Mouse (Mus musculus) gonadal fat pad, adult 2 months (tissue): Measurements from ENCODE around the gene Krt222. TPM values are rescaled to one million over a fixed set of nuclear protein-coding genes. Genes with fewer than 3 reads are reported as not detected.
"Not testable (repeated sequence)": the region's sequence is repeated elsewhere in the genome, so short reads cannot be mapped to it uniquely, and the experiment has no call there.

ENCODE experiments used
- DNase-seq: peaks from one replicate; pipeline ENCODE4 v3.0.0-alpha.2; 2012; ENCODE audit warnings: low read depth
- polyA plus RNA-seq: library from polyadenylated mRNA; depleted of rRNA; stranded (reverse); fragments of >200 nt; gene quantifications from 2 replicates; pipeline ENCODE4 v1.2.3, GENCODE M21; 2012; rRNA removed

Krt222 gene
- polyA plus RNA-seq: 0.25 and 0.68 TPM in 2 replicates

DNA sequence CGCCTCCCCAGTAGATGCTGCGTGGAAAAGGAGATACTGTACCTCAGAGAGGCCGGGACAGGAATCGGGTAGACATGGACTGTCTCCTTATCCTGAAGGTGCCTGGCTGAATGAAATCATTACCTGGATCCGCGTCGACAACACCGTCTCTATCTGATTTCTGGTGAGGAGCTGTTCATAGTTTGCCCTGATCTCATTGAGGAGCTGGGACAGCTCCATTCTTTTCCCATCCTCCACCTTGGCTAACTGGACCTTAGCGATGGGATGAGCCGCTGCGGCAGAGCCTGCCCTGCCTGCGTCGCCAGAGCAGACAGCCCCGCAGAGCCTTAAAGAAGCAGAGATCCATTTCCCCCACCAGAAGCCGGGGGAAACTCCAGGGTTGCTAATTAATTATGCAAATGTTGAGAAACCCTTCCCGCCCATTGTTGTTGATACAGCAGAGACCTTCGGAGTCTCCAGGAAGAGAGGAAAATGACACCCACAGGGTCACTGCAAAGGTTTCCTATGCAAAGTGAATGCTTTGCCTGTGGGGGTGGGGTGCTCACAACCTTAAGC, at the start of gene Krt222:
TSS of gene Krt222 (minus strand) at position 266 of the 555 bp plus-strand sequence.
- no peak for DNase-seq

DNA sequence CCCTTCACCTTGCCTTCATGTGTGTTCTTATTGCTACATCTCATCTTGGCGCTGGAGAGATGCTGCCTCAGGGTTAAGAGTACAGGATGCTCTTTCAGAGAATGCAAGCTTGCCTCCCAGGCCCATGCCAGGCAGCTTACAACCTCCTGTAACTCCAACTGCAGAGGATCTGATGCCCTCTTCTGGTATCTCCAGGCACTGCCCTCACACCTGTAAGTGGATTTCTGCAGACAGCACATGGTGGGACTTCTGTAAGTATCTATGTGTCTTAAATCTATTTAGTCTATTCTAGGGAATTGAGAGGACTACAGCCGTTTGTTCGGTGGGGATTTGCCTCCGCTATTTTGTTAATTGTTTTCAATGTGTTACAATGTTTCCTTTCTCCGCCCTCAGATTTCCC, 49.0 kb upstream of the Krt222 start:
- no peak for DNase-seq

DNA sequence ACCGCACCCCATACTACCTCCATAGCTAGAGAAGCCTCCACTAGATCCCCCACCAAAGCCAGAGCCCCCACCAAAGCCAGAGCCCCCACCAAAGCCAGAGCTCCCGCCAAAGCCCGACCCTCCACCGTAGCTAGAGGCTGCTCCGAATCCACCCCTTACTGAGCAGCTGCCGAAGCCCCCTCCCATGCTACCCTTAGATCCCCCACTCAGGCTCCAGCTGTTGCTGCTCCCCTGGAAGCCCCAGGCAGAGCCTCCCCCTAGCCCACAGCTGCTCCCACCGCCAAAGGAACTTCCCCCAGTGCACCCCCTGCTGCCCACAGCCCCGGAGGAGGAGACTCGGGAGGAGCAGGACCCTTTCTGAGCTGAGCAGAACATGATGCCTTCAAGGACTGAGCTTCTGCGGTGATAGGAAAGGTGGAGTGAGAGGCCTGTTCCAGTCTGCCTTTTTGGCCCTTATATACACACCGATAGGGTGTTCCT, 41.0 kb upstream of the Krt222 start, which contains the start of gene Krt24:
TSS of gene Krt24 (minus strand) at position 430 of the 480 bp plus-strand sequence.
- DNase-seq: no peak

DNA sequence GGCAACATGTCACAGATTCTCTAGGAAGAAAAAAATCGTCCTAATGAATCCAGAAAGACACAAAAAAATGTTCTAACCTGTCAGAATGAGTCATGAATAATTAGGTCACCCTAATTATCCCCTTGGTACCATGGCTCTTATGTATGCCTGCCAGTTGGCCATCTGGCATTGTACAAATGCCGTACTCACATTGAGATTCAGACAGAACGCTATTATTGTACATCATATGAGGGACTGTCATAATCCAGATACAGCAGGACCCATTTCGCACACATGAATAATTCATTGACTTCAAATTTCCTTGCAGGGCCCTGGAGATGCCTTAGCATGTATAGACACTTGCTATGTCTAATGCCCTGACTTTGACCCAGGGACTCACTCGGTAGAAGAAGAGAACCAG, 40.1 kb upstream of the Krt222 start:
- DNase-seq: no peak

DNA sequence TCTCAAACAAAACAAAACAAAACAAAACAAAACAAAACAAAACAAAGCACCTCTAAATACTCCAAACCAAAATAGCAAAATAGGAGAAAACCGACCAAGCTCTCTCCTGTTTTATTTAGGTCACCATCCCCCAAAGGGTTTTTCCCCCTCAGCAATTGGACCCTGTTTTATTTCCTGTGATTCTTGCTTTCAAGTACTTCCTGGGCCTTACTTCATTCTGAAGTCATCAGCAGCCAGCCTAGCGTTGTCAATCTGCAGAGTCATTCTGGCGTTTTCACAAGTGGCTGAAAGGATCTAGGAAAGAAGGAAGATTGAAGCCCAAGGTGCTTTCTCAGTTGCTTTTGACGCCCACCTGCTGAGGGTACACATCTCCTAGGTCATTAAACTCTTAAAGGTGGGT, 39.4 kb upstream of the Krt222 start:
- DNase-seq: no peak

DNA sequence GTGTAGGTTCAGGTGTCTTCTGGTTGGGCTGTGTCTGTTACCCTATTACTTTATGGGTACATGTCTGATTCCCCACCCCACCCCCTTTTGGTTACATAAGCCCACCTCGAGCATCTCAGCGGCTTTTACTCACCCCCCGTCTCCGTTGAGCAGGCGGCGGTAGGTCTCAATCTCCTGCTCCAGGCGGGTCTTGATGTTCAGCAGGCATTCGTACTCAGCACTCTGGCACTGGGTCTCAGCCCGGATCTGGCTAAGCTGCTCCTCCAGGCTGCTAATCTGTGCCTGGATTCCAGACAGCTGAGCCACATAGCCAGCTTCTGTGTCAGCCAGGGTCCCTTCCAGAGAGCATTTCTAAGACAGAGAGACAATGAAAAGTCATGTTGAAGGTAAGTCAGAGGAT, 37.2 kb upstream of the Krt222 start:
- no peak for DNase-seq

DNA sequence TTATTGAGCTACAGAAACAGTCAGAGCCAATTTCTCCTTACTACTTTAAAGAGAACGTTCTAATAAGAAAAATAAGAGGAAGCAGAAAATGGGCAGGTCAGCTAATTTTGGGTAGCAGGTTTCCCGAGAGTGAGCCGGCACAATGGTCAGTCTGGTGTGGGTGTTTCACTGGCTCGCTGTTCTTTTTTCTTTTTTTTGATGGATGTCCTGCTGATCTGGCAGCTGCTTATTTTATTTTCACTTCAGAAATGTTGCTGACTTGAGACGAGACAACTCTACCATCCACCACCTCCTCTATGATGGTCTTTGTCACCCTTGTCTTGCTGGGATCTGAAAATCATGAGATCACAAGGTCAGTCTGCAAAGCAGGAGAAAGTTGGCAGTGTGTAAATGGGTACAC, 36.1 kb upstream of the Krt222 start:
- DNase-seq: no peak

DNA sequence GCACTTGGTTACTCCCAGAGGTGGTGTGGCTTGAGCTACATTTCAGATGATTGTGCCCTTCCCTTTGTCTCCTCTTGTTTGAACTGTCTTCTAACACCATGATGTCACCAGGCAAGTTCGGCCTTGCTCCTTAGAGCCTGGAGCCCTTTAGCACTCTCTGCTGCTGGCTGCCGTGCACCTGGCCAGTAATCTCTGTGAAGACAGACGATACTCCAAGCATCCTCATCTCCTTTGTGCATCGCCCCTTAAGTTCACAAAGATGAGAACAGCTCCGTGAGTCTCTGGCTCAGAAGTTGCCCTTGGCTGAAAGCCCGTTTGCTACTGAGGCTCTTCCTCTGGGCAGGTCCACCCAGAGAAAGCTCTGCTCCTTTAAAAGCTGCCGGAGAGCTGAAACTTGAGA, 32.9 kb upstream of the Krt222 start:
- no peak for DNase-seq

DNA sequence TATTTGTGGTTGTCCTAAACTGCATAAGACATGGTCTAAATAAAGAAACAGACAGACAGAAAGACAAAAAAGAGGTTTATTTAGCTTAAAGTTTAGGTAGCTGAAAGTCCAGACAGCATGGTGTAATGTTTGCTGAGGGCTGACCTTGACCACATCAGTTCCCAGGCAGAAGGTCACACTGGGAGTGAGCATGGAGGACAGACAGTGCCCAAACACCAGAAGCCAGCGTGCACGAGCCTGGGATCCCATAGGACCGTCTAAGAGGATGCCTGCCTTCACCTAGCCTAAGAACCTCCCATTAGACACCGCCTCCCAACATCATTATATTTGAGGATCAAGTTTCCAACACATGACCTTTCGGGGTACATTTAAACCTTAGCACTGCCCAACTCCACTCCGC, 31.7 kb upstream of the Krt222 start:
- no peak for DNase-seq

DNA sequence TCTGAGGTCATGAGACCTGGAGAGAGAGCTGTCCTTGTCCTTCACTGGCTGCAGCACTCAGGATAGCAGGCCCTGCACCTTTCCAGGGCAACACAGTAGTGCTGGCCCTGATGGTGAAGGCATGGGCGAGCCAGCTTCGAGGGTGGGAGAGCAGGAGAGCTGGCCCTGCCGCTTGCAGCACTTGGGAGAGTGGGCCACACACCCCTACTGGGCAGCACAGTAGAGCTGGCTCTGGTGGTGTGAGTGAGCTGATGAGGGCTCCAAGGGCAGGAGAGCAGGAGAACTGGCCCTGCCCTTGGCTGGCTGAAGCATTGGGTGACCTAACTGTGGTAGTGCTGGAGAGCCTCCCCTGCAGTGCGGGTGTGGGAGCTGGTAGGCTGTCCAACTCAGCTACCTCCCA, 28.8 kb upstream of the Krt222 start:
- no peak for DNase-seq

DNA sequence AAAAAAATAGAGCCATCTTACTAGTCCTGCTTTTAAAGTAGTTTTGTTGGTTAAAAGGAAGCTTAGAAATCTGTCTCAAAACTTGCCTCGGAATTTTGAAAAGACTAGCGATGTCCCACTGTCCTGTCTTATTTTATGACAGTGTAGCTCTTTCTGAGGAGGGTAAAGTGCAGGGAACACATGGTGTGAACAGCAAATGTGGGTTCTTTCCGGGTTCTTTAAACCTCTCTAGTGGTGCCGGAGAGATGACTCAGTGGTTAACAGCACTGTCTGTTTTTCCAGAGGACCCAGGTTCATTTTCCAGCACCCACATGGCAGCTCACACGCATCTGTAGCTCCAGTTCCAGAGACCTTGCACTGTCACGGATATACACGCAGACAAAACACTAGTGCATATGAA, 25.3 kb upstream of the Krt222 start:
- no peak for DNase-seq

DNA sequence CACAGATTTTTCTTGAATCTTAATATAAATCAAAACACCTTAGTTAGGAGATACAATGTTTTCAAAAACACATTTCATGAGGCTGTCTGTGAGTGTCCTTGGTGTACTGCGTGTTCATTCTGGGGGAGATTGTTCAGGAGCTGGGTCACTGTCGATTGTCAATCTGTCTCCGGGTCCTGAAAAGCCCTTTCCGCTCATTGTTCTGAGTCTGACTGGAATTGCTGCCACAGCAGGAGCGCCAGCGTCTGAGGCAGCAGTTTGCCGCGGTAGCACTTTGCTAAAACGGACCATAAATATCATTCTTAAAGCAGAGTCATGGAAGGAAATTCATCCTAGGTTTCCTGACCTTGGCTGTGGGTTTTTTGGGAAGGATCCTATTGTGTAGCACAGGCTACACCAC, 21.9 kb upstream of the Krt222 start:
- DNase-seq: no peak

DNA sequence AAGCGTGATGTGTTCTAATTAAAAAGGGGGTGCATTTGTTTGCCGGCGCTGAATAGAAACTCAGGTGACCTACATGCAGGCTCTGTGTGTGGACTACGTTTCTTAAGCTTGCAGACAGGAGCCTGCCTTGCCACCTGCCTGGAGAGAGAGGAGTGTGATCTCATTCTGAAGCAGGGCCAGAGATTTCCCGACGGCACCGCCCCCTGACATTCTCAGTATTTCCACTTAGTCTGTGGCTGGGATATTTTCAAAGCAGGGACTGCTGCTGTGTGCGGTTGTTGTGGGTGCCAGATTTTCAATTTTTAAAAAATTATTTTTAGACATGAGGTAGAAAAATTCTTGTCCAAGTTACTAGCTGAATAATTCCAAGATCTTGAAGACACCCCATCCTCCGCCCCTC, 21.3 kb upstream of the Krt222 start:
- DNase-seq: no peak

DNA sequence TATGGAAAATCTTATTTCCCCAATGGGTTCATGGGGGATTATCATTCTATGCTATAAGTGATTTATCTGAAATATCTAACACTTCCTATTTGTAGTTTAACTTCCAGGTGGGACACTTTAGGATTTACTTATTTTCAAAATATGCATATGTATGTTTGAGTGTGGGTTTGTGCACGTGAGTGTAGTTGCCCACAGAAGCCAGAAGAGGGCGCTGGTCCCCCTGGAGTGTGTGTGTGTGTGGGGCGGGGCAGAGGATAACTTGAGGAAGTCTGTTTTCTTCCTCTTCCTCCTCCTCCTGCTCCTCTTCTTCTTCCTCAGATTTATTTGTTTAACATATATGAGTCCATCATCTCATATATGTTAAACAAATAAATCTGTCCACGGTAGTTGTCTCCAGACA, 12.3 kb upstream of the Krt222 start:
- DNase-seq: no peak

DNA sequence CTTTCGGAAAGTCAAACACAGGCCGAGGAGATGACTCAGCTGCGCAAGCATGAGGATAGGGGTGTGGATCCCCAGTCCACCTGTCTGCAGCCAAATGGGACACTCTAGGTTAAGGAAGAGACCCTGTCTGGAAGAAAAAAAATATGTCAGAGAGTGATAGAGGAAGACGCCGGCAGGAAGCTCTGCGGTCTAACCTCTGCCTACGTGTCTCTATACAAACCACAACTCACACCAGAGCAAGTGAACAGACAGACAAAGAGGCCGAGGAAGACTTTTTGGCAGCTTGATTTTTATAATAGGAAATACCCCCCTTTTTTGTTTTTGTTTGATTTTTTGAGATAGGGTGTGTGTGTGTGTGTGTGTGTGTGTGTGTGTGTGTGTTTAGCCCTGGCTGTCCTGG, 11.4 kb upstream of the Krt222 start:
- no peak for DNase-seq

DNA sequence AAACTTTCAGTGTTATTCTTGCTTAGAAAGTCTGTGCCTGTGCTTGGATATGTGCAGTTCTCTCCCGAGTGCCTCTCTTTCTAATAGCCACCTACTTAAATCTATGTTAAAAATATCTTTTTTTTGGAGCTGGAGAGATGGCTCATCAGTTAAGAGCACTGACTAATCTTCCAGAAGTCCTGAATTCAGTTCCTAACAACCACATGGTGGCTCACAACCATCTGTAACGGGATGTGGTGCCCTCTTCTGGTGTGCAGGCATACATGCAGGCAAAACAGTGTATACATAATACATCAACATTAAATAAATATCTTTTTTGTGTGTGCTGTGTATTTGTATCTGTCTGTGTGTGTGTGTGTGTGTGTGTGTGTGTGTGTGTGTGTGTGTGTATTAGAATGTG, 10.0 kb upstream of the Krt222 start:
- DNase-seq: no peak

DNA sequence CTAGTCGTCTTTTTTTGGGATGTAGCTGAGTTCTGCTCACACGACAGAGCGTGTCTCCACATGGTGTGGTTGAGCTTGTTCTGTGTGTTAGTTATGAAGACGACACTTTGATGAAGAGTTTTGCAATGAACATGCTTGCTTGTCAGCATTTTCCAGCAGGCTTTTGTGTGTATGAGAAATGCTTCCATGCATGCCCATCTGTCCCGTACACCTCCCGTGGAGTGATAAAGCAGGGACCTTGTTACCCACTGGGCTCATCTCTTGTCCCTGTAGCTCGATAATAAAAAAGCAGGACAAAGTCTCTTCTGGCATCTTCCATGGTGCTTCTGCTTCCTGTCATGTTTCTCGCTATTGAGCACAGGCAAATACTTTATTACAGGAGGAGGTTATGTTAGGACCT, 8.8 kb upstream of the Krt222 start:
- DNase-seq: no peak

DNA sequence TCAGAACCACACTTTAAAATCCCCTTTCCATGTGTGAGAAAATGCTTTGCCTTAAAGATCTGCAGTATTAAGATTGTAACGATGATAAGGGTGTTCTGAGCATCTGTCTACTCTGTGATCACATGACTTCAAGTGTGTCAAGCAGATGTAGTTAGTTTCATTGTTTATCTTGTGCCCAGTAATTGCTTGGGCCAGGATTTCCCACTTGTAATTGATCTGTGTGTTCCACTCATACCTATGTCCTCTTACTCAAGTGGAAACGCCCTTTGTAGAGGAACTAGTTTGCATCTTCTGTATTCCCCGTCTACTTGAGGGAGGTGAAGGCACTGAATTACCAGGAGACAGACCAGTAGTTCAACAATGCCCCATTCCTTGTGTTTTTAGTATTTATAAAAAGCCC, 6.8 kb upstream of the Krt222 start:
- no peak for DNase-seq

DNA sequence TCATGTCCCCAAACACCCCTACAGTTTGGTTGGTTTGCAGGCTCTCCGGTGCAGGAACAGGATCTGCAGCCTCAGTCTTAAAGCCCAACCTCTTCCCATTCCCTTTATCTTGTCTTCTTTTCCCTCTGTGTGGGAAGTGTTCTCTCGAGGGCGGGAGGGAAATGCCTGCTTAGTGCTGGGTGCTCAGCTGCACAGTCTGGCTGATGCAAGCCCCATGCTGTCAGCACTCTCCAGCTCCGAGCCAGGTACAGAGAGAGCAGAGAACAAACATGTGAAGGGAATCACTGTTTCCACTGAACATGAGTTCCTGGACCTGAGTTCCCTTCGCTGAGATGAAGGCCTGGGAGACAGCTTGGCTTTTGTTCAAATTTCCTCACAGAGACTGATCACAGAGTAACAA, 6.4 kb upstream of the Krt222 start:
- no peak for DNase-seq

DNA sequence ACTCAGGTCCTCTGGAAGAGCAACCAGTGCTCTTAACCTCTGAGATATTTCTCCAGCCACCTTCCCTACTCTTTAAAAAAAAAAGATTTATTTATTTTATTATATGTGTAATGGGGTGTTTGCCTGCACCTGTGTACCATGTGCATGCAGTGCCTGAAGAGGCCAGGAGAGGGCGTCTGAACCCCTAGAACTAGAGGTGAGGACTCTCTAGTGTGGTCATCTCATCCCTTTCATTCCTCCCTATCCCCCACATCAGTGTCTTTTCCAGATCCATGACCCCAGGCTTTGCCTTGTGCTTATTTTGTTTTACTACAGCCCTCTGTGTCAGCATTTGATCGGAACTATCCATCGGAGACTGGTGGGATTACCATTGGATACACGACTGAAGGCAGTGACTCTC, 5.2 kb upstream of the Krt222 start:
- DNase-seq: no peak

DNA sequence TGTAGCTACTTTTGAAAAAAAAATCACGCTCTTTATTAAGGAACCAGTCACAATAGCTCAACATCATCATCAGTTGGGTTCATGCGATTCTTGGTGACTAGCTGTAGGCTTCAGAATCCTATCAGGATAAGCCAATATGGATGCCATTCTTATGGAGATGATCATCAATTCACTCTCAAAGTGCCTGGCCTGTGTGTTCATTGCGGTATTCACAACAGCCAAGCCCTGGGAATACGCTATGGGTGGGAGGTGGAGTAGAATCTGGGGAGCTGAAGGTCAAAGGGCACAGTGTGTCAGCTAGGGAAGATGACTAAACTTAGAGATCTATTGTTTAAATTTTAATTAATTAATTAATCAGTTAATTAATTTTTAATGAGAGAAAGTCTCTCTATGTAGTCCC, 4.0 kb upstream of the Krt222 start:
- DNase-seq: no peak

DNA sequence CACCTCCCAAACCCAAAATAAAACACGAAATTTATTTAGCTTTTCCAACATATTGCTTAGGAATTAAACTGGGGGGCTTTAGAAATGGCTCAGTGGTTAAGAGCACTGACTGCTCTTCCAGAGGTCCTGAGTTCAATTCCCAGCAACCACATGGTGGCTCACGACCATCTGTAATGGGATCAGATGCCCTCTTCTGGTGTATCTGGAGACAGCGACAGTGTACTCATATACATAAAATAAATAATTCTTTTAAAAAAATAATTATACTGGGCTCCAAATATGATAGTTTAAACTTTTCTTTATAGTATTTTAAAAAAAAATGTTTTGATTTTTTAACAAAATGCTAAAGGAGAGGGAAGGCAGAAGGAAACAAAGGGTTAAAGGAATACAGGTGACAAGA, 634 bp upstream of the Krt222 start:
- not testable (repeated sequence) for DNase-seq

DNA sequence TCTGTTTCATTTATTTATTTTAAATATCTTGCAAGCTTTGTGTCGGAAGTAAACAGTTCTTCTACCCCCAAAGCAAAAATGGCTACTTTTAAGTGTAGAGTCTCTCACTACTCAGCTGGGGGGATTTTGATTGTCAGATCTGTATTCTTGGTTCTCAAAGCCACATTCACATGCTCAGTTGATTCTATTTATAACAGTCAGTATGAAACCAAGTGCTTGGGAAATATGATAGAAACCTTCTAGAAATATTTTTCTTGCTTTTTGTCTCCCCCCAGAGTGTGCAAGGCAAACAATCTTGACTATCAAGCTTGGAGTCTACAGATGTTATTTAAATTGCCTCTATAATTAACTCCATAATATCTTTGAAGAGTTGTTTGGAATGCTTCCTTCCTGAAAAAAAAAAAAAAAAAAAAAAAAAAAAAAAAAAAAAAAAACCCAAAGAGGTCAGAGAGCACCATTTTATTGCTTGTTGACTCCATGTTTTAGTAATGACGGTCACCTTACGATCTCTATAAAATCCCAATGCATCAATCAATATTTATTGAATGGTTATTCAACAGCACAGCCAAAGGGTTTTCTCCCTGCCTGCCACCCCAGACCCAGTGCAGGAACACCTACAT, 575 bp downstream of the Krt222 start:
- DNase-seq: no peak

DNA sequence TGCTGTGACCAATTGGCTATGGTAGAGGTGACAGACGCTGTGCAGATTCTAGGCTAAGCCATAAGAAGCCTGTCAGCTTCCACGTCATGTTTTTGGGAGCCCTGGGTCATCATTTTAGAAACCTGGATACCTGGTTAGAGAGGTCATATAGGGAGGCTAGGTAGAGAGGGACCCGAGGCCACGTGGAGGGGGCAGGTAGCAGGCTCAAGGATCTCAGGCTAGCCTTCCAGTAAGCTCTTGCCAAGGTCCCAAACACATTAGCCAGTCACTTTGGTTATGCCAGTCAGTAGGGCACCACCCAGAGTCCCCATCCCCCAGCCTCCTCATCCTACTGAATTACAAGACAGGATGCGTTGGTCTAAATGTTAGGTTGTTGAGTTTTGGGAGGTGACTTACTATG, 1.8 kb downstream of the Krt222 start:
- no peak for DNase-seq
